Mouse (Mus musculus): ENCODE measurements around the gene Casq2.
"Not testable (repeated sequence)": the region's sequence is repeated elsewhere in the genome, so short reads cannot be mapped to it uniquely, and the experiment has no call there.

Casq2 gene

DNA sequence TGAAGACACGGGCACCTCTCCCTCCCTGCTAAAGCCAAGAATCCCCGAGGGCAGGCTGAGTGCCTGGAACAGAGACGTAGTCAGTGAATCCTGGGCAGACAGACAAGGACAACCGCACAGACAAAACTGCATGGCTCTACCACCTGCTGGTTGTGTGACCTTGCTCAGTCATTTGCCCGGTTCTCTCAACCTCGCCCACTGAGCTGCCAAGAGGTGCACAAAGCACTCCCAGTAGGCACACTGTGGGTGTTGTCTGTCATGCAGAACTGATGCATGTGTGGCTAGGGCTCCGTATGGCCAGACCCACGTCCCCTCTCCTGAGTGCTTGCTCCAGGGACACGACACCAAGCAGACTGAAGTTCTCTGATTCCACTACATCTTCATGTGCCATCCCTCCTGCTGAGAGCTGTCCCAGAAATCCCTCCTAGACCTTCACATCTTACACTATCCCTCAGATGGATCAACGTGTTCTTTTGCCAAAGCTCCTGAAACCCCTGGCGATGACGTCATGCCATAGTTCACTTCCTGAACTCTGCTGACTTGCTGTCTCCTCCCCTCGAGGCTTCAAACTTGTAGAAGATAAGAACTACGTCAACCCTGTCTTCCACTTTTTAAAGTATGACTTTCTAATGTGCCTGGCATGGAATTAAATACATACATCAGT lies 72.7 kb downstream of the Casq2 start:
- in situ Hi-C loops (cut with MboI; ENCODE audit: low sequenced_read_pairs) = no loop called here

GRCm38 (mm10) chr3:102159423-102160325 lies 73.5 kb downstream of the Casq2 start:
- in situ Hi-C loops (cut with MboI; ENCODE audit: low sequenced_read_pairs) = no loop called here

- in situ Hi-C loops (cut with MboI; ENCODE audit: low sequenced_read_pairs) = not testable (repeated sequence)
Observed at GRCm38 (mm10) chr3:102163861-102164260, 77.6 kb downstream of the Casq2 start.

- in situ Hi-C loops (cut with MboI; ENCODE audit: low sequenced_read_pairs) = no loop called here
Observed at GRCm38 (mm10) chr3:102164911-102165310, 78.7 kb downstream of the Casq2 start.

DNA sequence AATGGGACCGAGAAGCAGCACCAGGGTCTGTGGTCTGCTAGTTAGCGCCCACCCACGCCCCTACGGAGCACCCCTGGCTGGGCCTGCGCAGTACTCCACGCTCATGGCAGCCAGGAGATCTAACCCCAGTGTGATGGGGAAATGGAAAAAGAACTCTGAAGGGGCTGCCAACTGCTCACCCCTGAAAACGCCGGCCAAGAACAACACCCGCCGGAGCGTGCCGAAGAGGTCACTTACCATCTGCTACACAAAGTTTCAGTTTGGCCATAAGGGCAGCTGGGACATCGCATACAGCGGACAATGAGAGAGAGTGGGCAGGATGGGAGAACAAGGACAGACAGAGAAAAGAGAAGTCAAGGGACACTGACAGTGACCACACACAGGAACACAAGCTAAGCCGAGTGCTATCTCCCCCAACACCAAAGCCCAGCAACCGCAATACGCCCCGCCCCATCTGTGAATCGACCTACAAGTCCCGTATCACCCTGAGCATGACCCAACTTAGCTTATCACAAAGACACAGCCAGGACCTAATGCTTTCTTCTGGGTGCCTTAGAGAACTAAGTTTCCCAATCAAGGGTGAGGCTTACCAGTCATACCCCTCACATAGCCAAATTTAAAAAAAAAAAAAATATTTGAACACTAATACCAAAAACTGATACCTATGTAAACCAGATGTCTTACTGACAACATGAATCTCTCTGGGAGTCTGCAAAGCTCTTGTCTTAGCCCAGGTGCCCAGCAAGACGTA lies 79.5 kb downstream of the Casq2 start:
- in situ Hi-C loops (cut with MboI; ENCODE audit: low sequenced_read_pairs) = no loop called here

DNA sequence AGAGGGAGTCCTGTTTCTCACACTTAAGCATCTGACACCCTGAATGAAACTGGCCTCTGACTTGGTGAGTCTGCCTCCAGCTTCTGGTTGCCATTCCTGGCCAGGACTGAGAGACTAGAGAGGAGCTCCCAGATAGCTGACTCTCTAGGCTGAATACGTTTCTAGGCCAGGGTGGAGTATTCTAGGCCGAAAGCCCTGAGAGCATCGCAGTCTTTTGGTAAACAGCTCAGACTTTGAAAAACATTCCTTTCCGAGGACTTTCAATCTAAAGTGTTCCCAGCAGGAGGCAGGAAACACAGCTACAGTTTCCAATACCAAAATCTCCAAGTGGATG lies 80.0 kb downstream of the Casq2 start:
- in situ Hi-C loops (cut with MboI; ENCODE audit: low sequenced_read_pairs) = no loop called here

- in situ Hi-C loops (cut with MboI; ENCODE audit: low sequenced_read_pairs) = no loop called here
Observed at GRCm38 (mm10) chr3:102166794-102167193, 80.6 kb downstream of the Casq2 start.

DNA sequence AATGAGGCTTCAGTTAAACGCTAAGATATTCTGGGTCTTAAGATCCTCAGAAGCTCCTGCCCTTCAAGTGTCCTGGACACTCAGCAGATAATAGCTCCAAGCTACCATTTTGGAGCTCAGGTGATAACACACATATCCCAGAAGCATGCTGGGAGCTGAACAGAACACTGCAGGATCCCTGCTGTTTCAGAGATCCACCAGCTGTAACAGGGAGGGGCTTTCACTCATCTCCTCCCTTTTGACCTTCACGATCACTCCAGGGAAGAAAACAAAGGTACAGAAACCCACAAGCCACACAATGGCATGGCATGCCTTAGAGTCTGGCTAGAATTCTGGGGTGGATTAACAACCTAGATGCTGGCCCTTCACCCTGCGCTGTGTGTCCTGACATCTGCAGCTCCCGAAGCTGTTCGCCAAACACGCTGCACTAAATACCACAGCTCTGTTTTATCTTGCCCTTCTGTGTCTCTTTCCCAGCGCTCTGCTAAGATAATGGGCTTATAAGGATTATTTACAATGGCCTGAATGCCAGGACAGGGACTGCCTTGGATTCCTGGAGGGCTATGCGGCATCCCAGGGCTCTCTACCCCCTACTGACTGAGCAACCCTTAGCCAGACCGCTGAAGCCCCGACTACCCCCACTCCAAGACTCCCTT lies 81.5 kb downstream of the Casq2 start:
- in situ Hi-C loops (cut with MboI; ENCODE audit: low sequenced_read_pairs) = no loop called here

DNA sequence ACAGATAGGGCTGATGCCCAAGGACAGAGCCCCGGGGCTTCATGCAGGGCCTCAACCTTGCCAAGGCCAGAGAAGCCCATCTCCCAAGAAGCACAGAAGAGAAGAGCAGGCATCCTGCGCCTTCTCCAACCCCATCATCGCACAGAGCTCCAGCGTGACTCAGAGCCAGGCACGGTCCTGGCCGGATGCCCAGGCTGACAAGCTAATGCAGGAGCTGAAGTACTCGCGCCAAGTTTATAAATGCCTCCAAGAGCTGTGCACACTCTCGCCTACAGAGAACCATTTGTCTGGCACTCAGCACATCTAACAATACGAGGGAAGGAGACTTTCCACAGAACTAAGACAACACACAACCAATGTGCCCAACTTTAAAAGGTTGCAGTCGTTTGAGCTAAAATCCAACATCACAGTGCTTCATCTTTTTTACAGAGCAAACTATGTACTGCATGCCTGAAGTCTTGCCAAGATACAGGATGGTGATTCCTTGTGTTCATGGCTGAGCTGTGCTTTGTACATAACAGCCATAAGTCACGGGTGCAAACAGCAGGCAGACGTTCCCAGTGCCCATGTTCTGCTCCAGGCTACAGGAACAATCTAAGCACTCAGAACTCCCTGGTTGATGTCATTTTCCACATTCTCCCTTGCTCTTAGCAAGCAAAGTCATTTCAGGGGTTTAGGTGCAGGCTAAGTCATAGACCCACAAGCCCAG lies 83.1 kb downstream of the Casq2 start:
- in situ Hi-C loops (cut with MboI; ENCODE audit: low sequenced_read_pairs) = no loop called here

DNA sequence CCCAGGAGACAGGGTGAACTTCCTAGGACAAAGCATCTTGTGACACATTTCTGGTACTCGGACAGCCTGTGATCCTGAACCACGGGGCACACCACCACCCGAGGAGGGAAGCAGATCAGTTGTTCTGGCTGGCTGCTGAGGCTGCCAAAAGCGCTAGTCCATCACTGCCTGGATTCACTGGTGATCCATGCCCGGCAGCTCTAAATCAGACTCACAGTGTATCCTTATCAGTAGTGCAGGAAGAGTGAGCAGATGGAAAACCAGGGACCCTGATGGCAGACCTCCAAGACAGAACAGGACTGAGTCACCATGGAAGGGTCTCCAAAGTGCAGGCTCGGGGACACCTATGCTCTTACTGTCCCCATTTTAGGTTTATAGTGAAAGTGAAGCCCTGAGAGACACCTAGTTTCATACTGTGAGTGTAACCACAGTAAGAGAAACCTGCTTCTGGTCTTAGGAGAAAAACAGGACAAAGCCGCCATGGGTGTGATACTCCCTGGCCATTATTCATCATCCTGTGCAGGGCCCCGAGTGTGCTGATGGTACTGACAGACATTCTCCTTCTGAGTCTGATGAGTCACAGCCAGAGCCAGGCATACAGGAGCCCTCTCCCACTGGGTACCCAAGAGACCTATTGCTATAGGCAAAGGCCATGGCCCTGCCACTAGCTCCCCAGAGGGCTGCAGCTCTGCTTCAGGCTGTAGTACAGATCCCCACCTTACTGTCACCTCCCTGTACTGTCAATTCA lies 88.1 kb downstream of the Casq2 start:
- in situ Hi-C loops (cut with MboI; ENCODE audit: low sequenced_read_pairs) = no loop called here

DNA sequence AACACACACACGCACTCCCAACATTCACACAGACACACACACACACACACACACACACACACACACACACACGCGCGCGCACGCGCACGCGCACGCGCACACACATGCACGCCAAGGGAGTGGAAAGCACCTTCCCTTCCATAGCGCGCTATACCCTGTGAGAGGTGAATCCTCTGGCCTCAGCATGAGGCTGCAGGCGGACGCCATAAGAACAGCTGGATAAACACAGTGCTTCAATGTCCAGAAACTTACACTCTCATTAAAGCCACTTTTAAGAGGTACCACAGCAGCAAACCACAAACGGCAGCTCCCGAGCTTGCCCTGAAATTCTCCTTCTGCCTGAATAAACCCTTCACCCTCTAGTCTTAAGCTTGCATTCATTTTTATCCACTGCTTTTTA lies 89.5 kb downstream of the Casq2 start:
- in situ Hi-C loops (cut with MboI; ENCODE audit: low sequenced_read_pairs) = no loop called here

- in situ Hi-C loops (cut with MboI; ENCODE audit: low sequenced_read_pairs) = no loop called here
Observed at GRCm38 (mm10) chr3:102176116-102176515, 89.9 kb downstream of the Casq2 start.

DNA sequence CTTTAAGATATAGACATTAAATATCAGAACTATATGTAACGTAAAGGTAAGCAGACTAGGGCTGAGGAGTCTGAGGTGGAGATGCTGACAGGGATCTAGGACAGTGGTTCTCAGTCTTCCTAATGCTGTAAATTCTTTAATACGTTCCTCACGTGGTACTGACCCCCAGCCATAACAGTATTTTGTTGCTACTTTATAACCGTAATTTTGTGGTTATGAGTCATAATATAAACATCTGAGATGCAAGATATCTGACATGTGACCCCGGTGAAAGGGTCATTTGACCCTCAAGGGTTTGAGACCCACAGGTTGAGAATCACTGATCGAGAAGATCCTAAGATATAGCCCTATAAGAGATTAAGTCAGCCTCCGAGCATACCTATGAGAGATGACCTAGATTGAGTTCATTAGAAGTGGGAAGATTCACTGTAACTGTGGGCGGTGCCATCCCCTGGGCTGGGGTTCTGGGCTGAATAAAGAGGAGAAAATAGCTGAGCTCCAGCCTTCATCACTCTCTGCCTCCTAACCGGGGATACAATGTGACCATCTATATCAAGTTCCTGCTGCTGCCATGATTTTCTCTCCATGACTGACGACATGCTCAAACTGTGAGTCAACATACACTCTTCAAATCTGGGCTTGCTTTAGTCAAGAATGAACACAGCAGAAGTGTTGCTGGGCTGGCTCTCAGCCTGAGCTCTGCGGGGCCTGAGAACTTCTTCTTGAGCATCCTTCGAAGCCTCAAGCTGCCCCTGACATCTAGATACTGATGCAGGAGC lies 91.8 kb downstream of the Casq2 start:
- in situ Hi-C loops (cut with MboI; ENCODE audit: low sequenced_read_pairs) = no loop called here

- in situ Hi-C loops (cut with MboI; ENCODE audit: low sequenced_read_pairs) = no loop called here
Observed at GRCm38 (mm10) chr3:102179869-102180268, 93.7 kb downstream of the Casq2 start.

- in situ Hi-C loops (cut with MboI; ENCODE audit: low sequenced_read_pairs) = no loop called here
Observed at GRCm38 (mm10) chr3:102180746-102181145, 94.5 kb downstream of the Casq2 start.

DNA sequence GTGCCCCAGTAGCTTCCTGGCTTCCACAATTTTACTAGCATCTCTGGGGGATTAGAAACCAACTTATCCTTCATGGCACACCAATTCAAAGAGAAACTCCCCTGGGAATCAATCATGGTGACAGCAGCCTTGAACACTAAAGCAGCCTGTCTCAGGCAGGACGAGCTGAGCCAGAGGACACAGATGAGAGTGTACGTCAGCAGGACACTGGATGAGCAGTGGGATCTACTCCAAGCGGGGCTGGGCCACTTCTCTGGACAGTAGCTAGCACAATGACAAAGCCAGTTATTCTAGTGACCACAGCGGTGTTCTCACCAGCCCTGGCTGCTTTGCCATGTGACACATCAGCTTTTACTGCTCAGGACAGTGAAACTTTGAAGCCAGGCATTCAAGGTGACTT lies 95.0 kb downstream of the Casq2 start:
- in situ Hi-C loops (cut with MboI; ENCODE audit: low sequenced_read_pairs) = no loop called here

- in situ Hi-C loops (cut with MboI; ENCODE audit: low sequenced_read_pairs) = no loop called here
Observed at GRCm38 (mm10) chr3:102182601-102183000, 96.4 kb downstream of the Casq2 start.

GRCm38 (mm10) chr3:102184721-102185120 lies 98.5 kb downstream of the Casq2 start:
- in situ Hi-C loops (cut with MboI; ENCODE audit: low sequenced_read_pairs) = no loop called here

GRCm38 (mm10) chr3:102187401-102187800 lies 101.2 kb downstream of the Casq2 start:
- in situ Hi-C loops (cut with MboI; ENCODE audit: low sequenced_read_pairs) = no loop called here

Measured in CH12F3 (cell line).